Mouse (Mus musculus) monocyte, adult 5-6 weeks (primary cell): ENCODE data around the gene Sirt6. TPM values are rescaled to one million over a fixed set of nuclear protein-coding genes. Genes with fewer than 3 reads are reported as not detected.

Experiments used
- total RNA-seq: library from RNA; stranded (forward); fragments of 200-1000, 200-491, 200-594 nt; gene quantifications from 3 replicates; pipeline ENCODE4 v1.2.3, GENCODE M21; 2017

Gene Sirt6
- total RNA-seq, 1 experiment from 2014 or later: 5.0 TPM

Other genes with a start within 250 kb of the Sirt6 start
- gene Fzr1, start 249.3 kb downstream of the Sirt6 start, total RNA-seq: 8.2 to 12.9 TPM (median 11.7 TPM) in 3 replicates
- 18.6 to 22.3 TPM (median 20.9 TPM) in 3 replicates for gene Dohh, start 243.4 kb downstream of the Sirt6 start, total RNA-seq
- gene Gm48551, start 243.3 kb downstream of the Sirt6 start, total RNA-seq: 2.3 to 3.7 TPM in 2 of 3 replicates, not detected in the other
- gene Gm48552, start 238.8 kb downstream of the Sirt6 start, total RNA-seq: not detected in 3 replicates
- gene Smim24, start 234.7 kb downstream of the Sirt6 start, total RNA-seq: 3.9 to 7.9 TPM (median 6.3 TPM) in 3 replicates
- 4.1 to 7.6 TPM (median 5.1 TPM) in 3 replicates for gene Nfic, start 172.2 kb downstream of the Sirt6 start, total RNA-seq
- 0.32 TPM in 1 of 3 replicates, not detected in the others for gene Celf5, start 145.1 kb downstream of the Sirt6 start, total RNA-seq
- 42.6 to 86.4 TPM (median 79.6 TPM) in 3 replicates for gene Ncln, start 131.4 kb downstream of the Sirt6 start, total RNA-seq
- 20.5 to 50.8 TPM (median 33.5 TPM) in 3 replicates for gene S1pr4, start 127.7 kb downstream of the Sirt6 start, total RNA-seq
- 20.3 to 41.0 TPM (median 29.4 TPM) in 3 replicates for gene Gna15, start 103.6 kb downstream of the Sirt6 start, total RNA-seq
- gene Gna11, start 82.6 kb downstream of the Sirt6 start, total RNA-seq: 2.2 to 17.5 TPM (median 15.1 TPM) in 3 replicates
- 129 to 254 TPM (median 141 TPM) in 3 replicates for gene Aes, start 68.3 kb downstream of the Sirt6 start, total RNA-seq
- gene Tle2, start 53.2 kb downstream of the Sirt6 start, total RNA-seq: 2.0 to 3.2 TPM (median 2.7 TPM) in 3 replicates
- gene Tle6, start 26.7 kb downstream of the Sirt6 start, total RNA-seq: not detected in 3 replicates
- 0.75 to 2.4 TPM (median 1.8 TPM) in 3 replicates for gene BC025920, start 21.5 kb downstream of the Sirt6 start, total RNA-seq
- gene Ankrd24, start 743 bp upstream of the Sirt6 start, total RNA-seq: 0.38 to 3.9 TPM (median 1.1 TPM) in 3 replicates
- 1.8 to 5.2 TPM (median 4.2 TPM) in 3 replicates for gene Gm10778, start 21.3 kb upstream of the Sirt6 start, total RNA-seq
- 17.6 to 27.9 TPM (median 19.5 TPM) in 3 replicates for gene Zfp433, start 77.0 kb upstream of the Sirt6 start, total RNA-seq
- gene Gm3055, start 143.4 kb upstream of the Sirt6 start, total RNA-seq: 1.6 to 10.2 TPM (median 5.0 TPM) in 3 replicates
- 0.48 to 3.2 TPM in 2 of 3 replicates, not detected in the other for gene Gm4767, start 184.4 kb upstream of the Sirt6 start, total RNA-seq
- gene Gm32687, start 236.1 kb upstream of the Sirt6 start, total RNA-seq: 5.4 to 8.2 TPM (median 7.3 TPM) in 3 replicates